Mouse (Mus musculus) layer of hippocampus, adult 9-11 months (tissue): ENCODE measurements around the gene Tmem156.

Source experiments
- DNase-seq: peaks from one replicate; pipeline ENCODE4 v3.0.0; 2022

Tmem156 gene

DNA sequence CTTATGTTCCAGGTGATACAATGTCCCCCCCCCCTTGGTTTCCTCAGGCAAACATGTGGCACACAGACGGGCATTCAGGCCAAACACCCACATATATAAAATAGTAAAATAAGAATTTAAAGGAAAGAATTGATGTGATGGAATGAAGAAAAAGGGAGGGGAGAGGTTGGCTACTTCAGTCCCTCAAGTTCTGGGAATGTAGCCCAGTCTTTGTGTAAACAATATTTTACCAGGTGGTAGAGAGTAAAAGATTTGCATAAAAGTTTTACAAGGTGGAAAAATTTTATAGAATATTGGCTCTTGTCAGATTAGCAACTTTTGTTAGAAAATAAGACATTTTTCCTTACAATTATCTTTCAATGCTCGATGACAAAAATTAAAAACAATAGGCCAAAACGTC is 4.9 kb upstream of the Tmem156 start:
- DNase-seq = no peak

DNA sequence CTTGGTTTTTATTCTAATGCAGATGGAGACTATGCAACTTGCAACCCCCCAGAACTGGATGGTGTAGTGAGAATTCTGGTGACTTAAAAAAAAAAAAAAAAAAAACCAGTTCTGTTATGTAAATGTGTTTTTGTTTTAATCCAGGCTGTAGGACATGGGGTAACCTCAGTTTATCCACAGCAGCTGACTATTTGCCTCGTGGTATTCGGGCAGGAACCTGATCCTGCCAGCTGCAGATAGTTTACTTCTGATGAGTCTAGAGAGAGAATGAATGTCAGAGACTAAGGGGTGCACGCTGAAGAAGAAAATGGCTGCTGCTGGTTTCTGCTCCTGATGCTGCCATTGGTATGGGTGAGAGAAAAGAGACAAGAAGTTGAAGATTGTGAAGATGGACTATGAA is 4.2 kb upstream of the Tmem156 start:
- DNase-seq = no peak

DNA sequence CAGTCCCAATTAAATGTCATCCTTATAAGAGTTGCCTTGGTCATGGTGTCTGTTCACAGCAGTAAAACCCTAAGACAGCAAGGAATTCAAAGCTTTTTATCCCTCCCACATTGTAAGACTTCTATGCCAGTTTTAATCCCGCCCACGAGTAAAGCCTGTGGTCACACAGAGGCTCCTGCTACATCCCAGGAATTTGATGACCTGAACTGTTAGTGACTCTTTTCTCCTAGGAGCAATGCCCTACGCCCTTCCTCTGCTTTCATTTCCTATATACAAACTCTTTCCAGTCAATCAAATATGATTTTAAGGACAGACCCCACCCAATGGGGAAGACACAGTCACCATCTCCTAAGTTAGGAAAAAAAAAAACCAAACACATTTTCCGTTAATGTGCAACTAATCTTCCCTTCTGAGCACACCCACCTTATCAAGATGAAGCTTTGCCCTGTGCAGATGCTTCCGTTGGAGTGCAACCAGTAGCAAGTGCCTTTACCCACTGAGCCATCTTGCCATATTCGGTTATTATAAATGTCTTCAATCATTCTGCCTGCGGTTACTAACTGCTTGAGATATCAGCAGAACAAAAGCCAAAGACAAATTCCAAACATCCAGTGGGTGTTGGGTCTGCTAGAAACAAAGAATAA is 3.1 kb upstream of the Tmem156 start:
- DNase-seq = no peak

DNA sequence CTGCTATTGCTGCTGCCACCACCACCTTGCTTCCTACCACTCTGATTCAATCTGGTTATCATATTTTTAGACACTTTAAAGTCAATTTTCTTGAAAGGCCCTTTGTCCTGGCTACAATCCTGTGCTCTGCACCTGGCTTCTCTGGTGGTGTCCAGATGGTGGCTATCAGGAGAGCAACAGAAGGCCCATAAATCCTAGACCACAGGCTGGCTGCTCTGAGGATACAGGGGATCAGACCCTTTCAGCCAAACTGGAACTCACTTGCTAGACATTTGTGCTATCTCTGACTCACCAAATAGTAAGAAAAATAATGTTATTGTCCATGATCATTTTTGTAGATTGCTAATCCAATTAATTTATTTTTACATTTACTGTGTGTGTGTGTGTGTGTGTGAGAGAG is 1.8 kb upstream of the Tmem156 start:
- no peak for DNase-seq

DNA sequence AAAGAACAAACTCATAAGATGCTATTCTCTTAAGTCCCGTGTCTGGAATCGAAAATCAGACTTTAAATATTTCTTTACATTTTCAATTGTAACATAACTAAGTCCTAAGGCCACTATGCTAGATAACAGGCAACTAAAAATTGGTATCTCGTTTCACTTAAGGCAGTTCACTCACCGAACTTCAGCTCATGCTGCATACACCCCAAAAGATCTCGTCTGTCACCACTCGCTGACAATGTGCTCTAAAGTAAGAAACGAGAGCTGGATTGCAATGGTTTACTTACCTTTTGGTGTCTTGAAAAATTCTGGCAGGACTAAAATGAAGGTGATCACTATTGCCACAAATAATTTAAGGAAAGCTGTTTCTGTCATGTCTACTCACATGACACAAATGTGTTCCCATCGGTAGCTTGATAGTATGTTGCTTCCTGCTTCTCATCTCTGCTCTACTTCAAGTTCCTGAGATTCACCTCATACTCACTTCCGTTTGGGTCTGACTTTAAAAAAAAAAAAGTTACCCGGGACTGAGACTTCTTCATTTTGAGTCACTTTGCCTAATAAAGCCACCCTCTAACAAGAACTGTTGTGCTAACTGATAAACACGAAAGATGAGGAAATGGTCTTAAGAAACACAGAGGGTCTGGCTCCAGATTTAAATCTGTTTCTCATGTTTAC is 611 bp downstream of the Tmem156 start:
- no peak for DNase-seq

DNA sequence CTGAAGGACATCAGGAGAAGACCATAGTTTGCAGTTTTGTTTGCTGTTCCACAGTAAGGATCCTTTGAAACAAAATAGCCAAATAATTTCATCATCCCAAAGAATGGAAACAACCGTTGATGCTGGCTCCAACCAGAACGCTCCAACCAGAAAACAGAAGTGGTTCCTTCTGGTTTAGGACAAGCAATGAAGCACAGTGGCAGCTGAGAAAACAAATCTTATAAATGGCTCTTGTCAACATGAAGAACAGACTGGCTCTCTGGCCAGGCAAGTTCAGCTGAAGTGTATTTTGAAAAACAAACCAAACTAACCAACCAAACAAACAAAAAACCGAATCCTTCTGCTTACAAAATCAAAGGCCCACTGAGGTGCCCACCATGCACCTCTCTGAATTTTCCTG is 2.2 kb downstream of the Tmem156 start:
- DNase-seq = no peak

DNA sequence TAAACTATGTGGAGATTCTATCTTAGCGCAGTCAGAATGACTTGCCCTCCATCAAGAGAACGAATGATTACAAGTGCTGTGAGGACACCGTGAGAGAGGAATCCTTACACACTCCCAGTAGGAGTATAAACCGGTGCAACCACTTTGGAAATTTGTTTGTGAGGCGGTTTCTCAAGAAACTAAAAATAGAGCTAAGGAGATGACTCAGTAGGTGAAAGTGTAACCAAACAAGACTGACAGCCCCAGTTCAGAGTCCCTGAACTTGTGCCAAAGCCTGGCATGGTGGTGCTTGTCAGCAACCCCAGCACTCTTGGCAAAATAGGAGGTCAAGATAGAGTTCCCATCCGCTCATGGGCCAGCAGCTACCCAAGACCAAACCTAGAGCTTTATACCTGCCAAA is 5.4 kb downstream of the Tmem156 start:
- DNase-seq = no peak

DNA sequence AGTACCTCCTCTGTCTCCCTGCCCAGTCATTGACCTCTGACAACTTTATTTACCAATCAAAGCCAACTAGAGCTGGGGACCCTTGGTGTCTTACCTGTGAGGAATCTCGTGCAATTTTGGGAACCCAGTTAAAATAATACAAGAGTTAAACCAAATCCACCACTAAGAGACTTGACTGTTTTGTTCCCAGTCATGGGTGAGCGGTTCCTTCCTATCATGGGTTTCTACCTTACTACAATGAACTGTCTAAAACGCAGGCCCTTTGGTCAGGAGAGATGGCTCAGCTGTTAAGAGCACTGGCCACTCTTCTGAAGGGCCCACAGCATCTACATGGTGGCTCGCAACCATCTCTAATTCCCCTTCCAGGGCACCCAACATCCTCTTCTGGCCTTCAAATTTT is 10.1 kb downstream of the Tmem156 start:
- DNase-seq = no peak

DNA sequence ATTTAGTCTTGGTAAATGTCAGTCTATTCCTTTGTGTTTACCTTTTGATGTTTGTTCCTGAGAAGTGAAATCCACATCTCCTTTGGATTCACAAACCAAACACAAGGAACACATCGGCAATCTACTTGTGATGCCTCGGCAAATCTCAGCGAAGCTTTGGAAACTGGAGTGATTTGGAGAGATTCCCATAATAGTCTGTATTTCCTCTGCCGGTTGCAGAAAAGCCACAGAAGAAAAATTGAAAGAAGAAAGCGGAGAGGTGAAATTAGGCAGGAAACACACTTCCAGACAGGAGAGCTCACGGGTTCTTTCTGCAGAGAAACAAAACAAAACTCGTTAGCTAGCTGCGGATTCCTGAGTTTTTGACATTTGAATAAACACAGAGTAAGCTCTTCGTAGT is 12.1 kb downstream of the Tmem156 start:
- no peak for DNase-seq

DNA sequence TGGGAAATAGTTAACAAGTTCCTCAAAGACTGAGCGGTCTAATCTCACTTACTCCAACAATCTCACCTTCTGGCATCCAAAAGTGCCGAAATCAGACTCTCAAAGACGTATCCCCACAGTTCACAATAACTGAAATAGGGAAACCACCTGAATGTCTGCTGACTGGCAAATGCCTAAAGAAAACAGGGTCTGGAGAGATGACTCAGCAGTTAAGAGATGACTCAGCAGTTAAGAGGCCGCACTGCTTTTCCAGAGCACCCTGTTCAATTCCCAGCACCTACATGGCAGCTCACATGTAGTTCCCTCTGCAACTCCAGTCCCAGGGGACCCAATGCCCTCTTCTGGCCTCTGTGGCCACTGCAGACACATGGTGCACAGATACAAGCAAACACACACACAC is 13.9 kb downstream of the Tmem156 start:
- no peak for DNase-seq

DNA sequence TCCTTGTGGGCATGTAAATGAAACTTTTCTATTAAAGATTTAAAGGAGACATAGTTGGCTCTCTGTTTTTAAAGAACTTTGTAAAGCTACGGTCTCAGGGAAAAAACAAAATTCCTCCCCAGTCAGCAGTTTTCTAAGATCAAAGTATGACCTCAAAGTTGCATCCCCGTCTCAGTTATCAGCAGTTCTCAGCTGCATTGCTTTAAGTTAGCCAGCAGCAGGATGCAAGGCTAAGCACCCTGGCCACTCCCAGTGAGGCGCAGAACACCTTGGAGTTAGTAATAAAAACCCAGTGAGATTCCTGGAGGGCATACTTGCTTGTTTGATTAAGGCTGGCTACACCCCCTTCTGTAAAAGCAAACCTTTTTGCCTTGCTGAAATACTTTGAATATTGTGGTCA is 15.2 kb downstream of the Tmem156 start:
- no peak for DNase-seq

DNA sequence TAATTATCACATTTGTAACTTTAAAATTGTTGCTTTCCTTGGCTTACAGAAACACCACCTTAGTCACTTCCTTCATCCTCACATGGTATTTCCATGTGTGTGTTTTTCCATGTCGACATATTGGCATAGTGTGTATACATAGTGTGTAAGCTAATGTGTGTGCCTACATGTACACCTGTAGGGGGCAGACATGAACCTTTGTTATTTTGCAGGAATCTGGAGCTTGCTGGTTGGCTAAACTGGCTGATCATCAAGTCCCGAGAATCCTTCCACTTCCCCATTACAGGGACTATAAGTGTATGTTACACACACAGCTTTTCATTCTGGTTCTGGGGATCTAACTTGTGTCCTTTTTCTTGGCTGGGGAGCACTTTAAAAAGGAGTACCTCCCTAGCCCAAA is 15.8 kb downstream of the Tmem156 start:
- no peak for DNase-seq

DNA sequence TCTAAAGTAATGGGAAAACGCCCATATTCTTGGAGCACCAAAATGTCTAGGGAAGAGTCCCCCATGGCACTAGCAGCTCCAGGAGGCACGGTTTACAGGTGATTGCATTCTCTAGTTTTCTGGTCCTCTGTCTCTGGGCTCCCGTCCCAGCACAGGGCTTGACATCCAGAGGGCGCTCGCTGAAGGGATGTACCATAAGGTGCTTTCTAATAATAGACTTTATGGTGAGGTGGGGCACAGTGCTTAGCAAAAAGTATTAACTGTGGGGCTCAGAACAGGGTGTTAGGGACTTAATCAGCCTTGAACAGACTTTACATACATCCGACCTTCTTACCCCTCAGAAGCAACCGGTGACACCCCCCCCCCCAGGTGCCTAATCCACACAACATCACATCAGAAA is 17.2 kb downstream of the Tmem156 start:
- DNase-seq = no peak

DNA sequence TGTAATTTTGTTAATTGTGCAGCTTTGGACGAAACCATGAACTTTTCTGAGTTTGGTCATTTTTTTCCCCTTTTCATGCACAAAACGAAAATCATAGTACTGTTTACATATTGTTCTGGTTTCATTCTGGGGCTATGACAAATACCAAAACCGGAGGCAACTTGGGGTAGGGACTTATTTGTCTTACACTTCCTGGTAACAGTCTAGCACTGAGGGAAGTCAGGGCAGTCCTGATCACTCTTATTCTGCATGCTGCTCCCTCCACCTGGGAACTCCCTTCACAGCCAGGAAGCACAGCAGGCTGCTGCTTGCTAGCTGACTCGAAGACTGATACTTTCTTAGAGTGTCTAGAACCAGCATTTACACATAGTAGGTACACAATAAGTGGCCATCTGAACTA is 18.7 kb downstream of the Tmem156 start:
- DNase-seq = no peak

DNA sequence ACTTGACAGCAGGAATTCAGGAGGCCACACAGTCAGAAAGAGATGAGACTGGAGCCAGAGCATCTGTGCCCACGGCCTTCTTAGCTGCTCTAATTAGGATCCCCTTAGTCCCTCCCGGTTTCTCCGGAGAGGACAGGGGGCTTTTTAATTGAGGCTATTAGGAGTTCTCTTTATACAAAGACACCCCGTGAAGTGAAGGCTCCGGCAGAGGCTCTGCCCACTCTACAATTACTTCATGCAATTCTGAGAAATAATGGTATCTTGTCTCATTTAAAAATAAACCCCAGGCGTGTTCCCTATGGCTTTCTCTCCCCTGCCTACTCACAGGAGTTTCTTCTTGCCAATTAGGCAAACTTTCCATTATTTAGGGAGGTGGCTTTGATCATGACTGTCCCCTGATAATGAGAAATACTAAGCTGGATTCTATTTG is 20.2 kb downstream of the Tmem156 start:
- DNase-seq = no peak

DNA sequence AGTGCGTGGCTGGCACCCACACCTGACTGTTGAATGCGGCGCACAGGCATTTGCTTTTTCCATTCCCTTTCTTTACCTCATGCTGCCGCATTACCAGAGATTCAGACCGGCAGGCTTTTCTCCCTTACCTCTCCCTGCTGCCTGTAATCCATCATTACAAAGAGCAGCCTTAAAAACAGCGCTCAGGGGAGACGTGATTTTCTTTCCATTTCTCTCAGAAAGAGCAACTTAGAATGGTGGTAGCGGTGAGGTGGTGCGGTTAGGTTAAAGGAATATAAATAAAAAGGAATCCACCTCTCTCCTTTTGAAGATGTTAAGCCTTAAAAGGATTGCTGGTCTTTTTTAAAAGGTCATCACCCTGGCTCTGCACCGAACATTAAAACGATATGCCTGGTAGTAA is 22.1 kb downstream of the Tmem156 start:
- no peak for DNase-seq

DNA sequence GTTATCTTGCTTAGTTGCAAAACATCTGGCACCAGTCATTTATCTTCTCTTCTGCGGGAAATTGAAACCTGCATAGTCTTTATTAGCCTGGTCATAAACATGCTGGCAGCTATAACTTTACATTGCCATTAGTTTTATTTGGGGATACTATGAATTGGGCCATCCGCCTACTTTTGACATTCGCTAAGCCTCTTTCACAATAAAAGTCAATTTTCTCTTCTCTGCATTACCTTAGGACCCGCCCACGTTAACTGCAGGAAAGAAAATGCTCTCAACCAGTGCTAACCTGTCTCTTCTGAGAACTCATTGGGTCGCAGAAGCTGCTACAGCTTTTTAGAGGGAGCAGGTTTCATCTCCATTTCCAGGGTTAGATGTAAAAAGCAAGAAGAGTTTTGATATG is 23.8 kb downstream of the Tmem156 start:
- DNase-seq = no peak

DNA sequence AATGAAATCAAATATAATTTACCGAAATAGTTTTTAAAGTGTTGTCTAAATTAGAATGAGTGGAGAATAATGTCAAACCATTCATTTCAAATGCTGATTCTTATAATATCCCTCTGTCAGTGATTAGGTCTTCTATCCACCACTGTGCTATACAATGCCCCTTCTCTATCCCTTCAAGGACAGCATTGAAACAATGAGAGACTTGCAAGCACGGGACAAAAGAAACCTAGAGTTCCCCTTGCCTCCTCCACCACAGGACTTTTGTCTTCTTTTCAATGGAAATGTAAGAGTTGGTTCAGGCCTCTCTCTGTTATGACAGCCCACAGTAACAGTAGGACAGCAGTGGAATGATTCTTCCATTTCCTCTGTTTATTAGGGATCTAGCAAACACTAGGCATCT is 28.7 kb downstream of the Tmem156 start:
- no peak for DNase-seq

DNA sequence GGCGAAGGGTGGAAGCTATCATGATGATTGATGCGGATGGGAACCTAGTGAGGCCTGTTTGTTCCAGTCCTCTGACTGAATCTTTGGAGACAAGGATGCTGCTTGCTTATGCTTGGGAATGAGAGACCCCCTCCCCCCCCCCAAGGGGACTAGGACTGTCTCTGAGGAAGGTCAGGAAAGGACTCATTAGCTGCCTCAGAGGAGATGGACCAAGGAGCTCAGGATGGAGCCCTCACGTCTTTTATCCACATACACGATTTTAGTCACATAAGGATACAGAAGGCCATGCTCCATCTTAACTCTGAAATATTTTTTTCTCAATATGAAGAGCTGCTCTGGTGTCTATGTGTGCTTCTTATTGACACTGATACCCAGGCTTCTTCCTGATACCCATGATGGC is 29.7 kb downstream of the Tmem156 start:
- no peak for DNase-seq

DNA sequence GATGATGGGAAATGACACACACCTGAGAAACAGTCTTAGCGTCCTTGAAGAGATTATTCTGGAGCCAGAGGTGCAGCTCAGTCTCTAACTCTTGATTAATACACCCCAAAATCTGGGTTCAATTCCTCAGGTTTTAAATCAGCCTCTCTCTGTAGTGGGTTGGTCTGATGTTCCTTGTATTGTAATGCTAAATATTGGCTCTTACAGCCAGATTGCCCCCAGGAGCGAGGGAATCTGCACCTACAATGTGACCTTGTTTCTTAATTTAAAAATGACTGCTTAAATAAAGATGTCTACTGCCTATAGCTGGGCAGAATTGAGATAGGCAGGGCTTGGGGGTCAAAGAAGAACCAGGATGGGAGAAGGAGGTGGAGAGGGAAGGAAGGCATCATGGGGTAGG is 32.1 kb downstream of the Tmem156 start:
- no peak for DNase-seq

DNA sequence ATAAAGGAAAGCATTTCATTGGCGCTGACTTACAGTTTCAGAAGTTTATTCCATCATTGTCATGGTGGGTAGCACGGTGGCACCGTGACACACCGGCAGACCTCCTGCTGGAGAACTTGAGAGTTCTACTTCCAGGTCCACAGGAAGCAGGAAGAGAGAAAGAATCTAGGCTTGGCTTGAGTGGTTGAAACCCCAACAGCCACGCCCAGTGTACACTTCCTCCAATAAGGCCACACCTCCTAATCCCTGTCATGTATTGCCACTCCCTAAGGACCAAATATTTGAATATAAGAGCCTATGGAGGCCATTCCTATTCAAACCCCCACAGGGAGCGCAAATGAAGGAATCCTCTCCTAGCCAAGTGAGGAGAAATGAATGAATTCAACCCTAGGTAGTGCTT is 34.3 kb downstream of the Tmem156 start:
- DNase-seq = no peak

DNA sequence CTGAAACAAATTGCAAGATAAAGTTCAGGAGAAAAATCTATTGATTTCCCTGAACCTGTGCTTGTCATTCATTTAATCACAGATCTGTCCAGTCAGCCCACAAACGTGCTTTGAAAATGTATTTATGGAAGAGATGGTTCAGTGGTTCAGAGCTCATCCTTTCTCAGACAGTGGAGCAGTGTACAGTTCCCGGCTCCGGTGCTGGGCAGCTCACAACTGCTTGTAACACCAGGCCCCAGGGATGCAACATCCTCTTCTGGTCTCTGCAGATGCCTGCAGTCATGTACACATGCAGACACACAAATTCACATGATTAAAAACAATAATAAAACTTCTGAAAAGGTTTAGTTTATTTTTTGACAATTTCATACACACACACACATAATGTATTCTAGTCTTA is 40.4 kb downstream of the Tmem156 start:
- no peak for DNase-seq

DNA sequence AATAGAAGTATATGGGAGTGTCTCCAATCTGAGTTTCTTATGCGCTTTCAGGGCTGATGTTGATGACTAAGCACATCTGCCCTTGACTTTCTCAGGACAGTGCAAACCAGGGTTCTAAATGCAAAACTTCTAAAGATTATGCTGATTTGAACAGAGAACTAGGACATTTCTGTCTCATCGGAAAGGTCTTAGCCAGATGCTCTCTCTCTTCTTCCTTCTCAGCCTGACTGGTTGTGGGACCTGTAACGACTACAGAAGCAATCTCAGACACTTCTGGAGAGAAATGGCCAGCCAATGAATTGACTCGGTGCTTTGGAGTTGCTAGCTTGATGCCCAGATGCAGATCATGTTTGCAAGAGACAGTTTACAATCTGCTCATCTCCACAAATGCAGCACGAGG is 42.1 kb downstream of the Tmem156 start:
- DNase-seq = no peak

DNA sequence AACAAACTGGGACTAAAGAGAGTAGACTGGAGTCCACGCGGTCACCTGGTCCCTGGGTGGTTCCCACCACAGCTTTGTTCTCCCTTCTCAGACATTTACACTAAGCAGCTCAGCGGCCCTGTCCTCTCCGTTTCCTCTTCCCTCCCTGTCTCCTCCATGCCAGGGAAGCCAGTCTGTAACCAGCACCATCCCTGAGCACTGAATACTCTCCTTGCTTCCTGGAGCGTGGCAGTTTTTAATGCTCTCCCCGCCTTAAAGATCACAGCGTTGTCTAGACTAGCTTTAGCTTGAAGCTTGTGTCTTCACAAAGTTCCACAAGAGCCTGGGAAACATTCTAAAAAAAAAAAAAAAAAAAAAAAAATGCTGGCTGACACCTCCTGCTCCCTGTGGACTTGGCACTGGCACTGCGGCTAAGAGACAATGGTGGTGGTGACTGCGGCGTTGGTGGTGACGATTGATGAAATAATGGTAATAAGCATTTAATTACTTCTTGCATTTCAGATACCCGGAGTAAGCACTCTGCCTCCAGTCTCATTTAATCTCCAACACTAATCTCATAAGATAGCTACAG is 44.6 kb downstream of the Tmem156 start:
- no peak for DNase-seq
